Mouse (Mus musculus): ENCODE measurements around the gene Gm17720. TPM values are rescaled to one million over a fixed set of nuclear protein-coding genes. Genes with fewer than 3 reads are reported as not detected.

The Gm17720 gene
- polyA plus RNA-seq, 2 experiments, result not detected

DNA sequence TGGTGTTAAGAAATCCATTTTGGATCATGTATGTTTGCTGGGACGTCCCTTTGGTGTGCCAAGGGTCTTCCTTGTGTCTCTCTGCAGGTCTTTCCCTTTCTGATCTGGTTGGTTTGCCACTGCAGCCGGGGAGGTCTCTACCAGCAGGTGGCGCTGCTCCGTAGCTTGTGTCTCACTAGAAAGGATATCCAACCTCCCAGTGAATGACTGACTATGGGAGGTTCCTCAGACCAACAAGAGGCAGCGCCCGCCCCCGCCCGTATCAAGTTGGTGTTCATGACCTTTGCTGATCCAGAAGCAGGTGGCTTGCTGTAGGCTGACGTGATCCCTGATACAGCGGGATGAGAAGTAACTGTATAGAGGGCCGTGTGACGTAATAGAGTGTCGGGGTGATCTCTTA lies 28.0 kb upstream of the Gm17720 start:
- Histone ChIP-seq H3K27me3 (ENCODE audit: control insufficient read depth, insufficient read depth, low read length) (no peaks in the 10 kb centered on the region), H3K9me3 (ENCODE audit: control insufficient read depth, low read length) (no peaks in the 10 kb centered on the region), H3K4me1 (ENCODE audit: control insufficient read depth, insufficient read depth, low read length) (no peaks in the 10 kb centered on the region), H3K27ac (replicated peaks; ENCODE audit: low read depth, low read length) (no peak overlapping the region), H3K4me2 (replicated peaks; ENCODE audit: low read depth, low read length, severe bottlenecking) (no peak overlapping the region), H3K9ac (ENCODE audit: low read depth, low read length, severe bottlenecking) (no peak overlapping the region), H3K36me3 (ENCODE audit: control insufficient read depth, insufficient read depth, low read length) (no peaks in the 10 kb centered on the region), H3K4me3 (replicated peaks; ENCODE audit: low read length) (no peak overlapping the region)
- TF ChIP-seq POLR2A (IDR thresholded peaks at IDR 0.05; ENCODE audit: borderline replicate concordance, extremely low read depth, insufficient read depth, insufficient read length), result no peak
- DNase-seq (ENCODE audit: low spot score) (peak; percentile 76), ATAC-seq (ENCODE audit: low FRiP score, low read depth) (0 out of 2 replicates have a peak, but pooled peaks have one; percentile 26)
- 20% methylated on average over 13 of the region's 13 CpGs for WGBS

DNA sequence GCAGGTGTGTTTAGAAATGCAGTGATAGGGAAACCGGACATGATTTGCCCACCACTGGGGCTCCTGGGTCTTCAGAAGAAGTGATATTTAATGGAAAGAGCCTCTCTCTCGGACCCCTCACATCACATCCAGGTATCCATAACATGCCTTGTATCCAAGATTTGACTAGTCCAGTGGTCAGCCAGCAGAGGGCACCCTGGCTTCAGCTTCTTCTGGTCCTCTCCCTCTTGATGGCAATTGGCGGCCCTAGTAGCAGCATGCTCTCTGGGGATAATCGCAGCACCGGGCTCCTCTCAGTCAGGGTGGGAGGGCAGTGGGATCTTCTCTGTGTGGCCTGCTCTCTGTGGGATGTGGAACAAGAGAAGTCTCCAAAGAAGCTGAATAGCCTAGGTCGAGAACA lies 17.2 kb upstream of the Gm17720 start:
- 47% methylated on average over 6 of the region's 6 CpGs for WGBS
- Histone ChIP-seq H3K9ac (ENCODE audit: low read depth, low read length, severe bottlenecking) (no peak overlapping the region), H3K4me2 (replicated peaks; ENCODE audit: low read depth, low read length, severe bottlenecking) (no peak overlapping the region), H3K27ac (replicated peaks; ENCODE audit: low read depth, low read length) (no peak overlapping the region), H3K27me3 (ENCODE audit: control insufficient read depth, insufficient read depth, low read length) (no peaks in the 10 kb centered on the region), H3K4me3 (replicated peaks; ENCODE audit: low read length) (no peak overlapping the region), H3K4me1 (ENCODE audit: control insufficient read depth, insufficient read depth, low read length) (no peaks in the 10 kb centered on the region), H3K9me3 (ENCODE audit: control insufficient read depth, low read length) (no peaks in the 10 kb centered on the region), H3K36me3 (ENCODE audit: control insufficient read depth, insufficient read depth, low read length) (no peaks in the 10 kb centered on the region)
- DNase-seq (ENCODE audit: low spot score) (no peak), ATAC-seq (ENCODE audit: low FRiP score, low read depth) (no peak)
- TF ChIP-seq POLR2A (IDR thresholded peaks at IDR 0.05; ENCODE audit: borderline replicate concordance, extremely low read depth, insufficient read depth, insufficient read length), result no peak

- WGBS, result 87% methylated on average over 15 of the region's 15 CpGs
- Histone ChIP-seq H3K4me2 (replicated peaks; ENCODE audit: low read depth, low read length, severe bottlenecking) (no peak overlapping the region), H3K9me3 (ENCODE audit: control insufficient read depth, low read length) (no peaks in the 10 kb centered on the region), H3K36me3 (ENCODE audit: control insufficient read depth, insufficient read depth, low read length) (no peaks in the 10 kb centered on the region), H3K27ac (replicated peaks; ENCODE audit: low read depth, low read length) (no peak overlapping the region), H3K4me1 (ENCODE audit: control insufficient read depth, insufficient read depth, low read length) (no peaks in the 10 kb centered on the region), H3K27me3 (ENCODE audit: control insufficient read depth, insufficient read depth, low read length) (no peaks in the 10 kb centered on the region), H3K9ac (ENCODE audit: low read depth, low read length, severe bottlenecking) (no peak overlapping the region), H3K4me3 (replicated peaks; ENCODE audit: low read length) (no peak overlapping the region)
- no peak for TF ChIP-seq POLR2A (IDR thresholded peaks at IDR 0.05; ENCODE audit: borderline replicate concordance, extremely low read depth, insufficient read depth, insufficient read length)
- DNase-seq (ENCODE audit: low spot score), result no peak
- no peak for ATAC-seq (ENCODE audit: low FRiP score, low read depth)
These were observed 877 bp downstream of the Gm17720 start for GRCm38 (mm10) chr8:110101676-110102075.

DNA sequence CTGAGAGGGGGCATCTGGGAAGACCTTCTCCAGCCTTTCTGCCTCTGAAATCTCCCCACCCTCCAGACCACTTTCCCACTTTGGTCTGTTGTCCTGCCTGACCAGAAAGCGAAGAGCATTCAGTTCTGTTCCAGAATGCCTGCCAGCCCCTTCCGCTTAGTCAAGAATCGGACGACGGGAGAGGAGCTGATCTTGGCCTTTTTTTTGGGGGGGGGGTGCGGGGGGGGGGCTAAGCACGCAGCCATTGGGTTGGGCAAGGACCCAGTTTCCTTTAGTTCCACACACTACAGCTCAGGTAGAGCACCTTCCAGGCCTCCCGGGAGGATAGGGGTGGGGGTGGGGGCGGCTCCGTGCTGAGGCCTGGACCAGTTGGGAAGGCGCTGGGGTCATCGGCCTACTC lies 1.6 kb downstream of the Gm17720 start, which contains the start of gene Gm21964:
Gm21964 (plus strand) TSS at position 301 of the 400 bp plus-strand sequence.
- 90% methylated on average over 12 of the region's 12 CpGs for WGBS
- no peak for TF ChIP-seq POLR2A (IDR thresholded peaks at IDR 0.05; ENCODE audit: borderline replicate concordance, extremely low read depth, insufficient read depth, insufficient read length)
- no peaks in the 10 kb centered on the region for H3K36me3 ChIP-seq (ENCODE audit: control insufficient read depth, insufficient read depth, low read length)
- no peak for DNase-seq (ENCODE audit: low spot score)
- H3K9me3 ChIP-seq (ENCODE audit: control insufficient read depth, low read length), result no peaks in the 10 kb centered on the region
- H3K9ac ChIP-seq (ENCODE audit: low read depth, low read length, severe bottlenecking), result no peak within 1 kb of the TSS
- no peak within 1 kb of the TSS for H3K27ac ChIP-seq (replicated peaks; ENCODE audit: low read depth, low read length)
- no peak for ATAC-seq (ENCODE audit: low FRiP score, low read depth)
- H3K27me3 ChIP-seq (ENCODE audit: control insufficient read depth, insufficient read depth, low read length), result no peaks in the 10 kb centered on the region
- H3K4me3 ChIP-seq (replicated peaks; ENCODE audit: low read length), result no peak within 1 kb of the TSS
- H3K4me2 ChIP-seq (replicated peaks; ENCODE audit: low read depth, low read length, severe bottlenecking), result no peak within 1 kb of the TSS
- H3K4me1 ChIP-seq (ENCODE audit: control insufficient read depth, insufficient read depth, low read length), result no peaks in the 10 kb centered on the region

DNA sequence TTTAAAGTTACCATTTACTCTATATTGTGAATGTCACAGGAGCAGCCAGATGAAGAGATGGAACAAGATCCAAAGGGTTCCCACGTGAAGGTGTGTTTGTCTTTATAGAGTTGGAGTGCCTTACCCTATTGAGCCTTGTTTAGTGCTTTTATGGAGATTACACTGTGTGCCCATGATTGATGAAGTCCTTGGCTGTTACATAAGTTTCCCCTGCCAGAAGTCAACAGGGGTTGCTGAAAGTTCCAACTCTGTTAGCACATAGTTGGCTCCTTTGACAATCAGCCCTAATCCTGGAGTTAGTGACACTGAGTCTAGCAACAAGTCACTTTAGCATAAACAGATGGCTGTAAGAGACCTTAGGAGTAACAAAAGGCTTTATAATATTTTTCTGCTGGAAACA lies 10.7 kb downstream of the Gm17720 start:
- peaks cover 12% of the 10 kb centered on the region for H3K9me3 ChIP-seq (ENCODE audit: control insufficient read depth, low read length)
- H3K4me3 ChIP-seq (replicated peaks; ENCODE audit: low read length), result no peak overlapping the region
- no peak overlapping the region for H3K27ac ChIP-seq (replicated peaks; ENCODE audit: low read depth, low read length)
- no peak for DNase-seq (ENCODE audit: low spot score)
- H3K27me3 ChIP-seq (ENCODE audit: control insufficient read depth, insufficient read depth, low read length), result no peaks in the 10 kb centered on the region
- ATAC-seq (ENCODE audit: low FRiP score, low read depth), result no peak
- H3K36me3 ChIP-seq (ENCODE audit: control insufficient read depth, insufficient read depth, low read length), result peaks cover 28% of the 10 kb centered on the region
- no peak for TF ChIP-seq POLR2A (IDR thresholded peaks at IDR 0.05; ENCODE audit: borderline replicate concordance, extremely low read depth, insufficient read depth, insufficient read length)
- WGBS, result 38% methylated on average over 1 of the region's 1 CpGs
- no peaks in the 10 kb centered on the region for H3K4me1 ChIP-seq (ENCODE audit: control insufficient read depth, insufficient read depth, low read length)
- H3K4me2 ChIP-seq (replicated peaks; ENCODE audit: low read depth, low read length, severe bottlenecking), result no peak overlapping the region
- no peak overlapping the region for H3K9ac ChIP-seq (ENCODE audit: low read depth, low read length, severe bottlenecking)
